8 mouse cellular contexts compared by ENCODE assay signal in genomic region chr10:3943492-3944395, GRCm38 (mm10). TPM values are rescaled to one million over a fixed set of nuclear protein-coding genes. Genes with fewer than 3 reads are reported as not detected.
DNase-seq lines count a peak whose midpoint lies in the region; ATAC-seq and TF ChIP-seq lines count a peak whose summit lies in the region.
"Had no signal": no experiment of that assay in that cellular context is flagged by ENCODE, and none has a peak within 500 bp of the region (broad histone marks: within the 10 kb centered on the region; RNA-seq: fewer than 3 reads in every experiment).

No protein-coding gene starts in this region.

- peak; percentile 42 for DNase-seq in WW6 (ENCODE audit: low read depth, low spot score)
- peak; percentile 75 to 91 for DNase-seq in heart, postnatal 10 days
- peak; percentile 62 to 75 for DNase-seq in layer of hippocampus, postnatal 10 days (ENCODE audit: low spot score in 2 of 2)
- DNase-seq in midbrain, embryonic 11.5 days (ENCODE audit: low spot score, missing footprints): peak; percentile 95
- peak; percentile 65 for DNase-seq in right cerebral cortex, postnatal 4 days

- intact Hi-C loops in heart, postnatal 10 days (cut with DNase I): loop anchor here (1.0 to 5.0 kb wide), 4 partner anchors 203 to 611 kb away; partner anchors contain the start of gene Plekhg1

- no peak for TF ChIP-seq EP300 in ES-Bruce4 (IDR thresholded peaks at IDR 0.05; ENCODE audit: insufficient read depth, low read depth, low read length)

- peaks cover 6% of the 10 kb centered on the region for H3K4me1 ChIP-seq in ES-Bruce4 (ENCODE audit: control insufficient read depth, insufficient read depth, low read length)
- peaks cover 8% of the 10 kb centered on the region for H3K4me1 ChIP-seq in midbrain, embryonic 11.5 days (ENCODE audit: control insufficient read depth, insufficient read depth, low read length)

- no peak overlapping the region for H3K4me3 ChIP-seq in ES-Bruce4 (ENCODE audit: low read depth, low read length)
- no peak overlapping the region for H3K4me3 ChIP-seq in midbrain, embryonic 11.5 days (ENCODE audit: low read depth, low read length)
- H3K4me3 ChIP-seq: lung, embryonic 15.5 days had no signal

- no peaks in the 10 kb centered on the region for H3K27me3 ChIP-seq in ES-Bruce4 (ENCODE audit: control insufficient read depth, insufficient read depth, low read length, poor library complexity, severe bottlenecking)
- H3K27me3 ChIP-seq in midbrain, embryonic 11.5 days (ENCODE audit: control insufficient read depth, insufficient read depth, low read length): no peaks in the 10 kb centered on the region
- H3K27me3 ChIP-seq: lung, embryonic 15.5 days had no signal

- H3K4me2 ChIP-seq in midbrain, embryonic 11.5 days: no peak overlapping the region
- H3K4me2 ChIP-seq: lung, embryonic 15.5 days had no signal

- no peaks in the 10 kb centered on the region for H3K9me3 ChIP-seq in ES-Bruce4 (replicated peaks; ENCODE audit: control insufficient read depth, insufficient read depth, low read length, poor library complexity, severe bottlenecking)
- H3K9me3 ChIP-seq in midbrain, embryonic 11.5 days (ENCODE audit: control insufficient read depth, low read length): no peaks in the 10 kb centered on the region
- H3K9me3 ChIP-seq: lung, embryonic 15.5 days had no signal

- peak; percentile 80 for ATAC-seq in common myeloid progenitor, adult 5-6 weeks (replicated peaks; ENCODE audit: low read depth, poor library complexity, severe bottlenecking)
- ATAC-seq in midbrain, embryonic 11.5 days (ENCODE audit: low FRiP score): peak; percentile 74

- no peaks in the 10 kb centered on the region for H3K36me3 ChIP-seq in ES-Bruce4 (ENCODE audit: control insufficient read depth, insufficient read depth, low read length, poor library complexity, severe bottlenecking)
- no peaks in the 10 kb centered on the region; the same call in 1 of the 2 replicates for H3K36me3 ChIP-seq in midbrain, embryonic 11.5 days (ENCODE audit: control insufficient read depth, insufficient read depth, low read length)

- 31% methylated on average over 10 of the region's 10 CpGs for WGBS in midbrain, embryonic 11.5 days

- no peak overlapping the region for H3K27ac ChIP-seq in ES-Bruce4 (ENCODE audit: insufficient read depth, low read length)
- no peak overlapping the region for H3K27ac ChIP-seq in midbrain, embryonic 11.5 days (ENCODE audit: low read depth, low read length)
- H3K27ac ChIP-seq: lung, embryonic 15.5 days had no signal

- H3K9ac ChIP-seq in ES-Bruce4 (ENCODE audit: low read depth, poor library complexity, severe bottlenecking): no peak overlapping the region
- no peak overlapping the region for H3K9ac ChIP-seq in midbrain, embryonic 11.5 days (ENCODE audit: low read length)
- H3K9ac ChIP-seq: lung, embryonic 15.5 days had no signal

- peak; percentile 75 for TF ChIP-seq CTCF in ES-Bruce4 (IDR thresholded peaks at IDR 0.05; ENCODE audit: low read depth, low read length)

- TF ChIP-seq POLR2A in ES-Bruce4 (IDR thresholded peaks at IDR 0.05; ENCODE audit: insufficient read depth, low read length): no peak

RNA-seq across cellular contexts. Expression of gene Mthfd1l, which starts 29.2 kb away (rescaled TPM):
- 48.5 and 53.6 TPM in 2 replicates for polyA plus RNA-seq in ES-Bruce4 (2011; ENCODE audit: insufficient read depth, insufficient read length, low read depth, missing spikeins)
- 116 and 148 TPM in 2 replicates for total RNA-seq in common myeloid progenitor, adult 5-6 weeks (2017)
- total RNA-seq in heart, postnatal 10 days (2021): 1 to 10 TPM; 3.4 to 4.3 TPM
- total RNA-seq in layer of hippocampus, postnatal 10 days (2021): 10 to 100 TPM; 13.4 to 14.4 TPM
- 15.1 and 15.4 TPM in 2 replicates for polyA plus RNA-seq in midbrain, embryonic 11.5 days (2014; fragmentation: Nextera tagmentation; extraction: Ambion mirVana)

Comparison
In these comparisons a context has a peak if more than half of its experiments do, and no peak if none do; other contexts are left out.
1. DNase-seq: peak in every context shown above with its lines; median percentile 95 in midbrain, embryonic 11.5 days; 83 in heart, postnatal 10 days; 68 in layer of hippocampus, postnatal 10 days; 65 in right cerebral cortex, postnatal 4 days; 42 in WW6.